Mouse (Mus musculus) cortical plate, adult 2 months (tissue): ENCODE results near the gene Exosc5.

ENCODE experiments used
- CTCF ChIP-seq: fragments of 200-500 bp; IDR thresholded peaks from 2 replicates; pipeline ENCODE4 v1.5.1; 2011; ENCODE audit warnings: mild to moderate bottlenecking, control low read depth, low read length; ENCODE audit not compliant: insufficient read depth; ENCODE audit errors: extremely low read depth
- POLR2A ChIP-seq: fragments of 200-500 bp; IDR thresholded peaks from 2 replicates; pipeline ENCODE4 v1.6.1; 2011; ENCODE audit warnings: mild to moderate bottlenecking, low read length, control low read depth; ENCODE audit not compliant: insufficient read depth; ENCODE audit errors: extremely low read depth

DNA sequence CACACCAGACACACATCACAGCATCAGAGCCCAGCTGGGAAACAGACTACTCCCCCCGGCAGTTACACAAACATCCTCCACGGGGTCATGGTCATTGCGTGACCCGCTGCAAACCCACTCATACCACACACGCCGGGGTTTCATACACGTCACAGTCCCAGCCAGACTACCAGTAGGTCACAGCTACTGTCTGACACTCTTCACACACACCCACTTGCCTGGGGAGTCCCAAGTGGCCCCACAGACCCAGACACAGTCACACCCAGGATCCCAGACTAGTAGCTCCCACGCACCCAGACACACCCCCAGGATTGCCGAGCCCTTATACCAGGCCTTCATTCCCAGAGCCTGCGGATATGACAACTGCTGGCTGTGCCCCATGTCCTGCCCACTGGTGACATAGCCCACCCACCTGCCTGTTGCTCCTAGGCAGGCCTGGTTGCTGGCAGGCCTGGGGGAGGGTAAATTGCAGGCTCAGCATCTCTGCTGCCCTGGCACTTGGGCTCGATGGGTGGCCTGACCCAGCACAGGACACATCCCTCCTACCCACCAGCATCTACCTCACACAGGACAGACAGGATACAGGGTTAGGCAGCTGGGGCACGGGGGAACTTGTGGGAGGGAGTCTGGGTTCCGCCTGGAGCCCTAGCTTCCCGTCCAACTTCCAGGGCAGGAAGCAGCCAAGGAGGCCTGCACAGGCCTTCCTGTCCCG, 48.8 kb downstream of the Exosc5 start:
- no peak for TF ChIP-seq CTCF
- TF ChIP-seq POLR2A, result no peak
